Mouse (Mus musculus) embryonic facial prominence, embryonic 13.5 days (tissue): ENCODE data around the gene Rpl3. TPM values are rescaled to one million over a fixed set of nuclear protein-coding genes. Genes with fewer than 3 reads are reported as not detected.

ENCODE experiments used
- ATAC-seq: fragments of 200-750 bp; cut with Nextera tagmentation; 2 replicates; pipeline ENCODE4 v1.8.0; 2017; ENCODE audit warnings: low read depth; ENCODE audit not compliant: insufficient number of reproducible peaks, insufficient read depth, low FRiP score, low TSS enrichment
- H3K27ac ChIP-seq: fragments of 300-500 bp; sonication (generic); 2 replicates; pipeline ENCODE4 v1.5.1; 2015; ENCODE audit warnings: moderate library complexity, mild to moderate bottlenecking, inconsistent platforms
- H3K27me3 ChIP-seq: fragments of 300-500 bp; sonication (generic); 2 replicates; pipeline ENCODE4 v1.6.1; 2015; ENCODE audit warnings: mild to moderate bottlenecking, inconsistent platforms
- H3K36me3 ChIP-seq: fragments of 300-500 bp; sonication (generic); 2 replicates; pipeline ENCODE4 v1.6.1; 2015; ENCODE audit warnings: mild to moderate bottlenecking, inconsistent platforms
- H3K4me1 ChIP-seq: fragments of 300-500 bp; sonication (generic); 2 replicates; pipeline ENCODE4 v1.6.1; 2015; ENCODE audit warnings: inconsistent platforms
- H3K4me2 ChIP-seq: fragments of 300-500 bp; sonication (generic); 2 replicates; pipeline ENCODE4 v1.6.1; 2015; ENCODE audit warnings: moderate library complexity, mild to moderate bottlenecking, inconsistent platforms
- H3K4me3 ChIP-seq: fragments of 300-500 bp; sonication (generic); 2 replicates; pipeline ENCODE4 v1.5.1; 2015; ENCODE audit warnings: mild to moderate bottlenecking, inconsistent platforms
- H3K9ac ChIP-seq: fragments of 300-500 bp; sonication (generic); 2 replicates; pipeline ENCODE4 v1.6.1; 2015; ENCODE audit warnings: mild to moderate bottlenecking, inconsistent platforms
- H3K9me3 ChIP-seq: fragments of 300-500 bp; sonication (generic); 2 replicates; pipeline ENCODE4 v1.6.1; 2016; ENCODE audit warnings: inconsistent platforms
- WGBS: fragments of 180-500 bp; shearing (Covaris S2); methylation state at CpG from one replicate; pipeline ENCODE4 v1.1.7; 2015; ENCODE audit warnings: mixed read lengths; 5-methylcytosine and 5-hydroxymethylcytosine counted together
- polyA plus RNA-seq: library from polyadenylated mRNA; unstranded; fragments of >200 nt; fragmentation: Nextera tagmentation; extraction: Ambion mirVana; gene quantifications from 2 replicates; pipeline ENCODE4 v1.2.1, GENCODE M21; 2015

The Rpl3 gene
- polyA plus RNA-seq, 1 experiment from 2014 or later = 1,210 TPM

GRCm38 (mm10) chr15:80074663-80075373, 16.9 kb downstream of the Rpl3 start:
- WGBS = 65% methylated on average over 6 of the region's 6 CpGs
- Histone ChIP-seq H3K4me2 (no peak overlapping the region), H3K9me3 (no peaks in the 10 kb centered on the region), H3K27me3 (no peaks in the 10 kb centered on the region), H3K27ac (no peak overlapping the region), H3K4me1 (peaks cover 15% of the 10 kb centered on the region), H3K9ac (no peak overlapping the region), H3K4me3 (no peak overlapping the region), H3K36me3 (peaks cover 33% of the 10 kb centered on the region)
- no peak for ATAC-seq

DNA sequence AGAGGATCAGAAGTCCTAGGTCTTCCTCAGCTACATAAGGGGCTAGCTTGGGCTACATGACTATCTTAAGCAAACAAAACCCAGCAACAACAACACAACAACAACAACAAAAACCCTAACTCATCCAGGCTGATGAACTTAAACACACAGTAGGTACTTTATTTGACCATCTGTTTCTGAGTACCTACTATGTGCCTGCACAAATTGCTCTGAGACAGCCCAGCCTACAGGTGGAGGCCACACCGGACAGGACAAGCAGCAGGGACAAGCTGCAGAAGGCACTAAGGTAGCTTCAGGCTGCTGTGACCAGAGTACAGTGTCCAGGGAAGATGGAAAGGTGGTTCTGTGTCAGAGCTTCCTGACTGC, 18.4 kb downstream of the Rpl3 start:
- Histone ChIP-seq H3K4me2 (no peak overlapping the region), H3K9ac (no peak overlapping the region), H3K27ac (no peak overlapping the region), H3K4me3 (no peak overlapping the region), H3K4me1 (peaks cover 13% of the 10 kb centered on the region), H3K27me3 (no peaks in the 10 kb centered on the region), H3K9me3 (no peaks in the 10 kb centered on the region), H3K36me3 (peaks cover 17% of the 10 kb centered on the region)
- 94% methylated on average over 1 of the region's 1 CpGs for WGBS
- ATAC-seq = no peak

DNA sequence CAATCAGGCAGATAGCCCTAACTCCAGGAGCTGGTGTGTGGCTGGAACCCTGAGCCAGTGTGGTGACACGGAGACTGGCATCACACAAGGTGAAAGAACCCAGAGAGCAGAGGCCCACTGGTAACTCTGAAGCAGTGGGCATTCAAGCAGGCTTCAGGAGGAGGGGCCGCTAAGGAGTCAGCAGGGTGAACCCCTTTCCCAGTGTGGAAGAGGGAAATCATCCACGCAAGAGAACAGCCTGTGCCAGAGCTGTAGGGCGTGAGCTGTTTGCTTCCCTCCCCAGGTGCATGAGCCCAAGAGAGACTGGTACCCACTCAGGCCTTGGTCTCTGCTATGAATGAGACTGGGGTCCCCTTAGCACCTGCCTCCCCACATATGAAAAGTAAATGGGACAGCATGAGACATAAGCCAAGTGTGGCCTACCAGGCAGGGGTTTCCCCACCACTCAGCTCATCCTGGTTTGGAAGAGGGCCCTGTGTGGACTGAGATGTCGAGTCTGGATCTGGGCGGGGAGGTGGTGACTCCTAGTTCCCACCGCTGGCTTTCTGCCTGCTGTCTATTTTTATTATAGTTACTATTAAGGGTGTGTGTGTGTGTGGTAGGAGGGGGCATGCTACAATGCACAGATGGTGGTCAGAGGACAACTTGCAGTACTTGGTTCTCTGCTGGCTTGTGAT, 19.0 kb downstream of the Rpl3 start:
- no peak for ATAC-seq
- Histone ChIP-seq H3K27ac (no peak overlapping the region), H3K4me2 (no peak overlapping the region), H3K9ac (no peak overlapping the region), H3K36me3 (peaks cover 12% of the 10 kb centered on the region), H3K9me3 (no peaks in the 10 kb centered on the region), H3K4me1 (peaks cover 13% of the 10 kb centered on the region), H3K4me3 (no peak overlapping the region), H3K27me3 (no peaks in the 10 kb centered on the region)
- WGBS = 80% methylated on average over 7 of the region's 7 CpGs

- Histone ChIP-seq H3K9me3 (no peaks in the 10 kb centered on the region), H3K27ac (no peak overlapping the region), H3K9ac (0 out of 2 replicates have a peak overlapping the region, but pooled peaks have one; percentile 27), H3K4me2 (no peak overlapping the region), H3K27me3 (no peaks in the 10 kb centered on the region), H3K4me3 (no peak overlapping the region), H3K4me1 (peaks cover 20% of the 10 kb centered on the region), H3K36me3 (peaks cover 6% of the 10 kb centered on the region)
- no peak for ATAC-seq
- 37% methylated on average over 9 of the region's 9 CpGs for WGBS
These were observed 19.7 kb downstream of the Rpl3 start for GRCm38 (mm10) chr15:80071951-80072437.

DNA sequence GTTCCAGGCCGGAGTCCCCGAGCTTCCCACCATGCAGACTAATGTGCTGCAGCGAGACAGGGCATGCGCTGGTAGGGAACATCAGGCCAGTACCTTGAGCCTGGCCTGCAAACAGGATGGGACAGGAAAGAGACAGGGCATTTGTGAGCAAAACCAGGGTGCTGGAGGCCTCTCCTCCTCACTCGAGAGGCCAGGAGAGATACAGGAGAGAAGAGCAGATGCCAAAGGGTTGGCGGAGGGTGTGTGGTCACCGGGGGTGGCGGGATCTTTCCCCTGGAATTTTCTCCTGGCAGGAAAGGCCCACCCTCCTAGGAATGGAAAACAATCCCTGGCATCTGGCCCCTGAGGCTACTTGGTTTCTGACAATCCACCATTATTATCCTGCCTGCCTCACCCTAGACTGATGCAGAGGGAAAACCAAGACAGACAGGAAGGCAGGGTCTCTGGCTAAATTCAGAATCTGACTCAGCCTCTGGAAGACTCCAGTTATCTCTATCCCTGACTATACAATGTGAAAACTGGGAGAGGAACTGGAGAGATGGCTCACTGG, 21.5 kb downstream of the Rpl3 start:
- H3K4me2 ChIP-seq = no peak overlapping the region
- H3K36me3 ChIP-seq = no peaks in the 10 kb centered on the region
- H3K9ac ChIP-seq = no peak overlapping the region
- 32% methylated on average over 8 of the region's 8 CpGs for WGBS
- peaks cover 21% of the 10 kb centered on the region for H3K4me1 ChIP-seq
- no peak overlapping the region for H3K4me3 ChIP-seq
- H3K27me3 ChIP-seq = no peaks in the 10 kb centered on the region
- no peak for ATAC-seq
- no peak overlapping the region; the same call in 1 of the 2 replicates for H3K27ac ChIP-seq
- H3K9me3 ChIP-seq = no peaks in the 10 kb centered on the region

DNA sequence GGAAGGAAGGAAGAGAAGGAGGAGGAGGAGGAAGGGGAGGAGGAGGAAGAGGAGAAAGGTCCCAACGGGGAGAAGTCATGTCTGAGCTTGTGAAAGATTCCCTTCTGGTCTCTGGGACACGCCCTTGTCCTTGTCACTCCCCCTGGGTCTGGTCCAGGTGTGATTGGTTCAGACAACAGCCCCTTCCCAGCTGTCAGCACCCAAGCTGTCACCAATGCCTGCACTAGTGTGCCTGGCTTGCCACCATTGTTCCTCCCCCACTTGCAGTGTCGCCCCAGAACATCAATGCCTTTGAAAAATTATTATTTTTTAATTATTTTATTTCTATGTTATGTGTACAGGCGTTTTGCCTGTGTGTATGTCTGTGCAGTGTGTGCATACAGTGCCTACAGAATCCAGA, 22.5 kb downstream of the Rpl3 start:
- Histone ChIP-seq H3K36me3 (no peaks in the 10 kb centered on the region), H3K4me2 (no peak overlapping the region), H3K4me3 (no peak overlapping the region), H3K9me3 (no peaks in the 10 kb centered on the region), H3K27ac (no peak overlapping the region), H3K9ac (no peak overlapping the region), H3K27me3 (no peaks in the 10 kb centered on the region), H3K4me1 (peaks cover 21% of the 10 kb centered on the region)
- 63% methylated on average over 4 of the region's 4 CpGs for WGBS
- no peak for ATAC-seq

DNA sequence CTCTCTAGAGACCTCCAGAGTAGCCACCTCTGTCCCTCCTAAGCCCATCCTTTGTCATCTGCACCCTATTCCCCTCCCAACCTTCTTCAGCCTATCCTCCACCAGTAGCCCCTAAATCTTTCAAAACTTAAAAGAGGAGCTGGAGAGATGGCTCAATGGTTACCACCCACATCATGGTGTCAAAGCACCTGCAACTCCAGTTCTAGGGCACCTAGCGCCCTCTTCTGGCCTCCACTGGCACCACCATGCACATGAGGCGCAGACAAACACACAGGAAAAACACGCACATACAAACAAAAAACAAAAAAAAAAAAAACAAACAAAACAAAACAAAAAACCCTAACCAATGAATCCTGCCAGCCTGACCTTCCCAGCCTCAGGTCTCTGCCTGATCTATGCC, 25.1 kb downstream of the Rpl3 start:
- Histone ChIP-seq H3K27ac (no peak overlapping the region), H3K4me1 (peaks cover 31% of the 10 kb centered on the region), H3K9me3 (no peaks in the 10 kb centered on the region), H3K4me2 (no peak overlapping the region), H3K27me3 (no peaks in the 10 kb centered on the region), H3K9ac (no peak overlapping the region), H3K4me3 (no peak overlapping the region), H3K36me3 (no peaks in the 10 kb centered on the region)
- no peak for ATAC-seq
- WGBS = 59% methylated on average over 3 of the region's 3 CpGs

GRCm38 (mm10) chr15:80065414-80065813, 26.3 kb downstream of the Rpl3 start:
- H3K36me3 ChIP-seq = no peaks in the 10 kb centered on the region
- H3K9ac ChIP-seq = no peak overlapping the region
- H3K27ac ChIP-seq = 0 out of 2 replicates have a peak overlapping the region, but pooled peaks have one; percentile 28
- H3K4me2 ChIP-seq = no peak overlapping the region
- ATAC-seq = no peak
- no peak overlapping the region for H3K4me3 ChIP-seq
- peaks cover 30% of the 10 kb centered on the region for H3K4me1 ChIP-seq
- no peaks in the 10 kb centered on the region for H3K27me3 ChIP-seq
- no peaks in the 10 kb centered on the region for H3K9me3 ChIP-seq
- 13% methylated on average over 13 of the region's 13 CpGs for WGBS

DNA sequence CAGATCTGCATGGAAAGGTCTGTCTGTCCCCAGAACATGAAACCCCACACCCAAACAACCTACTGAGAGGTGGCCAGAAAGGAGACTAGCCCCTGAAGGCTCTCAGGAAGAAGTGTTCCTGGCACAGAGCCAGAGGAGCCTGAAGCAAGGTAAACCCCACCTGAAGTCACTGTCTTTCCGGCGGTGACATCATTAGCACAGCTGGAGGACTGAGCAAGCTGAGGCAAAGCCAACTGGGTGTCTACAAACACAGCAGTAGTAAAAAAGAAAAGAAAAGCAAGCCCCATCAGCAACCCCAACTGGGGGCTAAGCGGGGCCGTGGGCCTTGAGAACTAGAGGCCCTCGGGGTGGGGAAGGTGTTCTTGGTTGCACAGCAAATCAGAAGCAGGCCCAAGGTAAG, 26.7 kb downstream of the Rpl3 start:
- no peak overlapping the region for H3K9ac ChIP-seq
- H3K4me3 ChIP-seq = no peak overlapping the region
- H3K4me1 ChIP-seq = peaks cover 25% of the 10 kb centered on the region
- H3K9me3 ChIP-seq = no peaks in the 10 kb centered on the region
- no peaks in the 10 kb centered on the region for H3K36me3 ChIP-seq
- H3K27ac ChIP-seq = 0 out of 2 replicates have a peak overlapping the region, but pooled peaks have one; percentile 28
- 66% methylated on average over 5 of the region's 5 CpGs for WGBS
- ATAC-seq = no peak
- no peak overlapping the region for H3K4me2 ChIP-seq
- H3K27me3 ChIP-seq = no peaks in the 10 kb centered on the region

DNA sequence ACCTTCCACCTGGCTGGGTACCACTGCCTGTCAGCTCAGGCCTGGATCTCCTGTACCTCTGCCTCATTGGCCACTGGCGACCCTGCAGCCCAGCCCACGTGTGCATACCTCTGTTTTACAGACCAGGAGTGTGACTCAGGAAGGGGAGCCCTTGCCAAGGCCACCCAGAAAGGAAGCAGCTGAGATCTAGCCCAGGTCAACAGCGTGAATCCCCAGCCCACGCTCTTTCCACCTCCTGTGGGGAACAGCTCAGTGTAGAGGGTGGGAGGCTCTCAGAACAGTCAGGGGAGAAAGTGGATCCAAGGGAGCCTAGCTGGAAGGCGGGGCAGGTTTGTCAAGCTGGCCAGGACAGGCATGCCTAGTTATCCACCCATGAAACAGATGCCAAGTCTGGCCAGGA, 28.8 kb downstream of the Rpl3 start:
- Histone ChIP-seq H3K4me2 (no peak overlapping the region), H3K4me1 (peaks cover 24% of the 10 kb centered on the region), H3K36me3 (no peaks in the 10 kb centered on the region), H3K27ac (peak overlapping the region; percentile 39; the same call in 1 of the 2 replicates), H3K27me3 (no peaks in the 10 kb centered on the region), H3K9me3 (no peaks in the 10 kb centered on the region), H3K9ac (peak overlapping the region; percentile 32; the same call in 1 of the 2 replicates), H3K4me3 (no peak overlapping the region)
- 32% methylated on average over 5 of the region's 5 CpGs for WGBS
- no peak for ATAC-seq

DNA sequence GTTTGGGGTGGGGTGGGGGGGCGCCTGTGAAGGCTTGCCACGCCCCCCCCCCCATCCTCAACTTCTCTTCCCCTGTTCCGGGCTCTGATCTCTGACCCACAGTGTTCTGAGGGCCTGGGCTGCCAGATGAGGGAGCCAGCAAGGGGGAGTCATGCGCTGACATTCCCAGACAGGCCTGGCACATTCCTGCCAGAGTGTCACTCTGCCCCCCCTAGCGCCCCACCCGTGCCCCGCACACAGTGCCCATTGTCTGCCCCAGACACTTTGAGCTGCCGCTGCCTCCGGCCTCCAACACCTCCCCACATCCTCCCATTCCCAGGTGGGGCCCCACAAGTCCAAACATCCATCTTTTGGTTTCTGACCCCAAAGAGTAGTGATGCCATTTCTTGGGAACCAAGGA, 29.3 kb downstream of the Rpl3 start:
- H3K27me3 ChIP-seq = no peaks in the 10 kb centered on the region
- H3K9me3 ChIP-seq = no peaks in the 10 kb centered on the region
- WGBS = 67% methylated on average over 8 of the region's 9 CpGs
- no peak for ATAC-seq
- H3K36me3 ChIP-seq = no peaks in the 10 kb centered on the region
- H3K27ac ChIP-seq = no peak overlapping the region
- H3K9ac ChIP-seq = no peak overlapping the region
- H3K4me2 ChIP-seq = no peak overlapping the region
- peaks cover 20% of the 10 kb centered on the region for H3K4me1 ChIP-seq
- no peak overlapping the region for H3K4me3 ChIP-seq
